Mouse (Mus musculus) adrenal gland, postnatal 4 days (tissue): ENCODE measurements around the gene Cntnap3. TPM values are rescaled to one million over a fixed set of nuclear protein-coding genes. Genes with fewer than 3 reads are reported as not detected.
A peak's percentile ranks its signal among the peaks of the same experiment; 100 is the strongest.
"Not testable (repeated sequence)": the region's sequence is repeated elsewhere in the genome, so short reads cannot be mapped to it uniquely, and the experiment has no call there.

ENCODE experiments used
- DNase-seq, 2 experiments: peaks; one replicate each; pipeline ENCODE4 v3.0.0; 2021 to 2022; ENCODE audit warnings: low spot score in 2 of 2, mixed read lengths in 2 of 2
- long read RNA-seq, 2 experiments: library from polyadenylated mRNA; stranded (forward); transcript quantifications; one replicate each; pipeline ENCODE4 v2.0.0; 2021
- total RNA-seq, 2 experiments: library from RNA; stranded (reverse); gene quantifications; 2 replicates each; pipeline ENCODE4 v1.2.3; 2021

Gene Cntnap3
- under 1 TPM; 0.28 TPM for total RNA-seq
- long read RNA-seq, experiment 1: 0 reads
- long read RNA-seq, experiment 2: 0 reads

DNA sequence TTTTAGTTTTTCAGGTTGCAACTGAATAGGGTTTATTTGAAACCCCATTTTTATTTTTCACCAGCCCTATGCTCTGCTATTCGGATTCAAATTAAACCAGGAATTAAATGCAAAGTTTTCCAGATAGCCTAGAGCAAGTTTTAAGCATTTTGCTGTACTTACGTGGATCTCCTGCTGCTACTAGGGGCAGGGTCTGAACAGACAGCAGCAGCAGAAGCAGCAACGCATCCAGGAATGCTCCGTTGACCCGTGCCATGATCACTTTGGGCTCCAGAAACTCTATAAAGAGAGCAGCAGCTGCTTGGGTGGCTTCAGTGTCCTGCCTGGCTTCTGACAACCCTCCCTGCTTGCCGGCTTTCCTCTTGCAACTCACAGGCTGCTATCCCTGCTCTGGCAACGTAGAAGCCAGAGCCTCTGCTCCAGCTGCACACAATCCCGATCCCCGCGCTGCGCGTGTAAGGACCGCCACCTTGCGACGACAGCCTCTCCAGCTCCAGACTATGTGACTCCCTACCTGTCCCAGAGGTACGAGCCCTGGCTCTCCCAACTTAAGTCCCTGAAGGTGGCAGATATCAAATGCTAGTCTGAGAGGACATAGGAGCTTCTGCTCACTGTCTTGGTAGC is at the start of gene Cntnap3:
Cntnap3 (minus strand) TSS at position 371 of the 624 bp plus-strand sequence.
- DNase-seq: peak in 1 of 2 experiments; percentile 17

DNA sequence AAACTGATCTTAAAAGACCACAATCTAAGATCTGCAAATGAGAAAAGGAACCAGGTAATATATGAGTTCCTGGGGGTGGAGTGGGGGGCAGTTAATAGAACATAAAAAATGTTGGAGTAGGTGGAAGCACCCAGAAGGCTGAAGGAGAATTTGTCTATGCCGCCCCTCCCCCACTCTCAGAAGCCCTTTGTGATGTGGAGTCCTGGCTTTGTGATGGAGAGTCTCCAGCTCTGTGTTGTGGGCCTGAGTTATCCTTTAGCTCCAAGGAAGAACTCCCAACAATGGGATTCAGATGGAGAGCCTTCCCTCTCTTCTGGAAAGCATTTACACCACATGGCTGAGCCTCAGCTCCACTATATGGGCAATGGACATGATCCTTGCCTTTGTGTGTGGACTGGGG is 13.4 kb upstream of the Cntnap3 start, which contains the start of gene Spata31:
Spata31 (plus strand) TSS at position 216 of the 400 bp plus-strand sequence.
- DNase-seq: no peak

- DNase-seq: no peak
These were observed 623 bp downstream of the Cntnap3 start for GRCm38 (mm10) chr13:64903132-64903531.

GRCm38 (mm10) chr13:64865397-64865796 is 38.4 kb downstream of the Cntnap3 start:
- no peak for DNase-seq

- DNase-seq: not testable (repeated sequence)
These were observed 78.9 kb downstream of the Cntnap3 start for GRCm38 (mm10) chr13:64824856-64825255.

DNA sequence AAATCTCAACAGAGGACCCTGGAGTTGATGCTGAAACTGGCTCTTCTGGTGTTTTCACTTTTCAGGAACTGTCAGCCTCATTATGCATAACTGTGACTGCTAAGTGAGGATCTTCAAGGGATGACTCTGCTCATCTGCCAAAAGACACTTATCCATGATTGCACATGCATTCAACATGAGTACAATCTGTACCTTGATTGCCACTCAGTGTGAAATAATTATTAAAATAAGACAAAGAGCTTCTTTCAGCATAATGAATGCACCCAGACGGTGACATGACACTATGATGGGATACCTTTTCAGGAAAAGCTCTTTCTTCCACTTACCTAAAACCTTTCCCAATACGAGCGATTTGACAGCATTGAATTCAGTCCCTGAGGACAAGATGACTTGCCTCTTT is 158.4 kb downstream of the Cntnap3 start:
- DNase-seq: no peak

GRCm38 (mm10) chr13:64732244-64732643 is 171.5 kb downstream of the Cntnap3 start:
- DNase-seq: no peak

- DNase-seq: no peak
These were observed 187.0 kb downstream of the Cntnap3 start for GRCm38 (mm10) chr13:64716791-64717190.

- DNase-seq: no peak
These were observed 211.3 kb downstream of the Cntnap3 start for GRCm38 (mm10) chr13:64692463-64692862.

Other genes starting within 250 kb of the Cntnap3 start
- gene Spata31, start 13.5 kb upstream of the Cntnap3 start, total RNA-seq: not detected
- not detected for gene Spata31d1c, start 129.1 kb upstream of the Cntnap3 start, total RNA-seq
- gene Prss47, start 148.8 kb upstream of the Cntnap3 start, total RNA-seq: not detected
- gene Mfsd14b, start 209.0 kb upstream of the Cntnap3 start, total RNA-seq: 10 to 100 TPM; 47.4 to 49.1 TPM
- gene Olfr465-ps1, start 234.1 kb upstream of the Cntnap3 start, total RNA-seq: not detected
- gene Olfr466, start 246.3 kb upstream of the Cntnap3 start, total RNA-seq: not detected